Mouse (Mus musculus): ENCODE measurements around the gene Gm10471.
"Not testable (repeated sequence)": the region's sequence is repeated elsewhere in the genome, so short reads cannot be mapped to it uniquely, and the experiment has no call there.

Gm10471 gene

DNA sequence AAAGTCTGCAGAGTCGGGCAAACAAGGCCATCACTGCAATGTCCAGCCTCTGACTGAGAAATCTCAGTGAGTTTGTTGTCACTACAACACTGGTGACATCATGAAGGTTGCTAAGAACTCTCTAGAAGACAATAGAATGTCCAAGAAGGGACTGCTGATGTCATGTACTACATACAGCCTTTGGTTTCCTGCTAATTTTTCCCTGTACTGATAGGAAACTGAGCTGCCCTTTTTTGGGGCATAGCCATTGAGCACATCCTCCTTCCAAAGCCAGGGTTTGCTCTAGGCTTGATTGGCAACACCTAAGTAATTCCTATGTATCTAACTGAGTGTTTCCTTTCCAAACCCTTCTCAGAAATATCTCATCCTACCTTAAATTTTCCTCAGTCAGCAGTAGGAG lies at the start of gene Gm10471:
Gm10471 (minus strand) TSS at position 101 of the 400 bp plus-strand sequence.
- not testable (repeated sequence) for DNase-seq

DNA sequence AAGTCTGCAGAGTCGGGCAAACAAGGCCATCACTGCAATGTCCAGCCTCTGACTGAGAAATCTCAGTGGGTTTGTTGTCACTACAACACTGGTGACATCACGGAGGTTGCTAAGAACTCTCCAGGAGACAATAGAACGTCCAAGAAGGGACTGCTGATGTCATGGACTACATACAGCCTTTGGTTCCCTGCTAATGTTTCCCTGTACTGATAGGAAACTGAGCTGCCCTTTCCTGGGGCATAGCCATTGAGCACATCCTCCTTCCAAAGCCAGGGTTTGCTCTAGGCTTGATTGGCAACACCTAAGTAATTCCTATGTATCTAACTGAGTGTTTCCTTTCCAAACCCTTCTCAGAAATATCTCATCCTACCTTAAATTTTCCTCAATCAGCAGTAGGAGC lies 32.2 kb upstream of the Gm10471 start, which contains the start of gene Gm10220:
Gm10220 (minus strand) TSS at position 101 of the 400 bp plus-strand sequence.
- not testable (repeated sequence) for DNase-seq

DNA sequence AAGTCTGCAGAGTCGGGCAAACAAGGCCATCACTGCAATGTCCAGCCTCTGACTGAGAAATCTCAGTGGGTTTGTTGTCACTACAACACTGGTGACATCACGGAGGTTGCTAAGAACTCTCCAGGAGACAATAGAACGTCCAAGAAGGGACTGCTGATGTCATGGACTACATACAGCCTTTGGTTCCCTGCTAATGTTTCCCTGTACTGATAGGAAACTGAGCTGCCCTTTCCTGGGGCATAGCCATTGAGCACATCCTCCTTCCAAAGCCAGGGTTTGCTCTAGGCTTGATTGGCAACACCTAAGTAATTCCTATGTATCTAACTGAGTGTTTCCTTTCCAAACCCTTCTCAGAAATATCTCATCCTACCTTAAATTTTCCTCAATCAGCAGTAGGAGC lies 16.2 kb upstream of the Gm10471 start, which contains the start of gene 5031410I06Rik:
5031410I06Rik (minus strand) TSS at position 101 of the 400 bp plus-strand sequence.
- DNase-seq, result not testable (repeated sequence)

DNA sequence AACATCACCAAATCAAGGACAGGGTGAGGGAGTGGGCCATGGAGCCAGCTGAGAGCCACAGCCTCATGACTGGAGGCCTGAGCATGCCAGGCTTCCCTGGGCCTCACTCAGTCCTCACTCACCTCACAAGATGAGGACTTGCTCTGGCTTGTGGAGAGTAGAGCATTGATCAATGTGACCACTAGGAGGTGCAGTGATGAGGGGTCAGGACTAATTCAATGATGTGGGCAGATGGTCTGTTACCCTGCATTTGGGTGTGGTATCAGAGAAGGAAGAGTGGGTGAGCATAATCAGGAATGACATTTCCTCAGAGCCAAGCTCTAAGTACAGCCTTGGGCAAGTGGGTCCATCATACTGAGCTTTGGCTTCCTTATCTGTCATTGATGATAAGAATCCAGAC lies 10.1 kb downstream of the Gm10471 start:
- not testable (repeated sequence) for DNase-seq

DNA sequence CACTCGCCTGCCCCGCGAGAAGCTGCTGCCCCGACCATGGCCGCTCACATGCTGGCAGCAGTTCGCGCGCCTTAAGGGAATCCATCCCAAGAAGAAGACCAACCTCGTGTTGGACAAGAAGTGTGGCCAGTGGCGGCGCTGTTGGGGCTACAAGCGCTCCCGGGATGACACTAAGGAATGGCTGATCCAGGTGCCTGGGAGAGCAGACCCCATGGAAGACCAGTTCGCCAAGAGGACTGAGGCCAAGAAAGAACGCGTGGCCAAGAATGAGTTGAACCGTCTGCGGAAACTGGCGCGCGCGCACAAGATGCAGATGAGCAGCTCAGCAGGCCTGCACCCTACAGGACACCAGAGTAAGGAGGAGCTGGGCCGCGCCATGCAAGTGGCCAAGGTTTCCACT lies 18.4 kb downstream of the Gm10471 start:
- DNase-seq, result no peak

DNA sequence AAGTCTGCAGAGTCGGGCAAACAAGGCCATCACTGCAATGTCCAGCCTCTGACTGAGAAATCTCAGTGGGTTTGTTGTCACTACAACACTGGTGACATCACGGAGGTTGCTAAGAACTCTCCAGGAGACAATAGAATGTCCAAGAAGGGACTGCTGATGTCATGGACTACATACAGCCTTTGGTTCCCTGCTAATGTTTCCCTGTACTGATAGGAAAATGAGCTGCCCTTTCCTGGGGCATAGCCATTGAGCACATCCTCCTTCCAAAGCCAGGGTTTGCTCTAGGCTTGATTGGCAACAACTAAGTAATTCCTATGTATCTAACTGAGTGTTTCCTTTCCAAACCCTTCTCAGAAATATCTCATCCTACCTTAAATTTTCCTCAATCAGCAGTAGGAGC lies 30.6 kb downstream of the Gm10471 start, which contains the start of gene Gm7347:
Gm7347 (minus strand) TSS at position 101 of the 400 bp plus-strand sequence.
- not testable (repeated sequence) for DNase-seq

- DNase-seq, result not testable (repeated sequence)
Observed at GRCm38 (mm10) chr5:26039458-26039857, 49.6 kb downstream of the Gm10471 start, which contains the start of gene Speer4a. Speer4a (minus strand) TSS chr5:26039558.

All from right cerebral cortex, postnatal 14 days (tissue).